Mouse (Mus musculus): ENCODE measurements around the gene Ell2. TPM values are rescaled to one million over a fixed set of nuclear protein-coding genes. Genes with fewer than 3 reads are reported as not detected.

The Ell2 gene
- polyA plus RNA-seq, 1 experiment = 4.1 TPM

- Histone ChIP-seq H3K4me1 (ENCODE audit: control insufficient read depth, insufficient read depth, insufficient read length) (peaks cover 3% of the 10 kb centered on the region; the same call in 1 of the 2 replicates), H3K27me3 (ENCODE audit: control insufficient read depth, insufficient read depth, low read length) (no peaks in the 10 kb centered on the region), H3K27ac (ENCODE audit: insufficient read depth, low read length) (no peak overlapping the region), H3K4me3 (ENCODE audit: extremely low read depth, insufficient read depth, insufficient read length) (no peak overlapping the region), H3K36me3 (ENCODE audit: control insufficient read depth, insufficient read depth, low read length) (no peaks in the 10 kb centered on the region)
- WGBS = 49% methylated on average over 3 of the region's 3 CpGs
- DNase-seq (ENCODE audit: low read depth in 1 of 2, low spot score in 2 of 2) = no peak
- TF ChIP-seq POLR2A (IDR thresholded peaks at IDR 0.05; ENCODE audit: low read depth, low read length) (no peak), CTCF (IDR thresholded peaks at IDR 0.05; ENCODE audit: extremely low read depth, insufficient read depth, insufficient read length, insufficient replicate concordance) (no peak)
Observed at GRCm38 (mm10) chr13:75740018-75740417, 33.5 kb downstream of the Ell2 start.

- no peak overlapping the region for H3K27ac ChIP-seq (ENCODE audit: insufficient read depth, low read length)
- H3K4me3 ChIP-seq (ENCODE audit: extremely low read depth, insufficient read depth, insufficient read length) = no peak overlapping the region
- WGBS = 81% methylated on average over 3 of the region's 3 CpGs
- no peak for DNase-seq (ENCODE audit: low read depth in 1 of 2, low spot score in 2 of 2)
- no peak for TF ChIP-seq CTCF (IDR thresholded peaks at IDR 0.05; ENCODE audit: extremely low read depth, insufficient read depth, insufficient read length, insufficient replicate concordance)
- TF ChIP-seq POLR2A (IDR thresholded peaks at IDR 0.05; ENCODE audit: low read depth, low read length) = no peak
- no peaks in the 10 kb centered on the region for H3K36me3 ChIP-seq (ENCODE audit: control insufficient read depth, insufficient read depth, low read length)
- peaks cover 3% of the 10 kb centered on the region; the same call in 1 of the 2 replicates for H3K4me1 ChIP-seq (ENCODE audit: control insufficient read depth, insufficient read depth, insufficient read length)
- no peaks in the 10 kb centered on the region for H3K27me3 ChIP-seq (ENCODE audit: control insufficient read depth, insufficient read depth, low read length)
Observed at GRCm38 (mm10) chr13:75741119-75741518, 34.6 kb downstream of the Ell2 start.

GRCm38 (mm10) chr13:75741736-75742729 is 35.5 kb downstream of the Ell2 start:
- peaks cover 3% of the 10 kb centered on the region; the same call in 1 of the 2 replicates for H3K4me1 ChIP-seq (ENCODE audit: control insufficient read depth, insufficient read depth, insufficient read length)
- DNase-seq (ENCODE audit: low read depth in 1 of 2, low spot score in 2 of 2) = no peak
- TF ChIP-seq POLR2A (IDR thresholded peaks at IDR 0.05; ENCODE audit: low read depth, low read length) (no peak), CTCF (IDR thresholded peaks at IDR 0.05; ENCODE audit: extremely low read depth, insufficient read depth, insufficient read length, insufficient replicate concordance) (no peak)

DNA sequence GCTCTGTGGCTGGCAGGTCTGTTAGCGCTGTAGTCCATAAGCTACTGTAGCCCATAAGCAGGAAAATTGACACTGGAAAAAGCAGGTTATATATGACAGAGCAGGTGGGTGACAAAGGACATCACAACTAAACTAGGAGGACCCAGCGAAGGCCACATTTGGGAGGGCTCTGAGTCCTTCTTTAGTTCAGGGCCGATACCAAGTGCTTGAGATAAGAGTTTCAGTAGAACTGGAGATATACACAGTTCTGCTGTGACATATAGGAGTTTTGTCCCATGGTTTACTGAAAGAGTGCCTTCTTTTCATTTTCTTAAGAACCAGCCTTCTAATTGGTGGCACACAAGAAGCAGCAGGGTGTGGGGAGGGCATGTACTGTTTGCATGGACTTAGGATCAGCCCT is 36.4 kb downstream of the Ell2 start:
- H3K27me3 ChIP-seq (ENCODE audit: control insufficient read depth, insufficient read depth, low read length) = no peaks in the 10 kb centered on the region
- H3K4me1 ChIP-seq (ENCODE audit: control insufficient read depth, insufficient read depth, insufficient read length) = peaks cover 2% of the 10 kb centered on the region; the same call in 1 of the 2 replicates
- no peak overlapping the region for H3K4me3 ChIP-seq (ENCODE audit: extremely low read depth, insufficient read depth, insufficient read length)
- H3K36me3 ChIP-seq (ENCODE audit: control insufficient read depth, insufficient read depth, low read length) = no peaks in the 10 kb centered on the region
- TF ChIP-seq CTCF (IDR thresholded peaks at IDR 0.05; ENCODE audit: extremely low read depth, insufficient read depth, insufficient read length, insufficient replicate concordance) (no peak), POLR2A (IDR thresholded peaks at IDR 0.05; ENCODE audit: low read depth, low read length) (no peak)
- 86% methylated on average over 3 of the region's 3 CpGs for WGBS
- DNase-seq (ENCODE audit: low read depth in 1 of 2, low spot score in 2 of 2) = no peak
- H3K27ac ChIP-seq (ENCODE audit: insufficient read depth, low read length) = no peak overlapping the region

More at GRCm38 (mm10) chr13:75741736-75742729, 35.5 kb downstream of the Ell2 start:
- WGBS = 82% methylated on average over 12 of the region's 12 CpGs
- Histone ChIP-seq H3K4me3 (ENCODE audit: extremely low read depth, insufficient read depth, insufficient read length) (no peak overlapping the region), H3K27me3 (ENCODE audit: control insufficient read depth, insufficient read depth, low read length) (no peaks in the 10 kb centered on the region), H3K27ac (ENCODE audit: insufficient read depth, low read length) (no peak overlapping the region), H3K36me3 (ENCODE audit: control insufficient read depth, insufficient read depth, low read length) (no peaks in the 10 kb centered on the region)

DNA sequence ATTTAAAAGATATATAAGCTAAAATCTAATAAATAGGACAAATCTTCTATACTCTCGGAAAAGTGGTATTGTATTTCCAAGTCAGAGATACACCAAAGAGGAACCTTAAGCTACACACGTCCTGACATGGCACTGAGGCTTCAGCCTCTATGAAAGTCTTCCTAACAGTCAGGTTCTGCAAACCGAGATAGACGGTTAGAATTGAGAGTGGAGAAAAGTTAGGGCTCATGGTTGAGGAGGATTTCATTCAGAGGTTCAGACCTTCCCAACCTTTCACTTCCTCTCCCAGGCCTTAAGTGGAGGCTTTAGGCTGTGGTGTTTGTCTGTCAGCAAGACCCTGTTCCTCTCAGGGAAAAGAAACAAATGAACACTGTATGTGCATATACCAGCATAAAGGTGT is 37.5 kb downstream of the Ell2 start:
- TF ChIP-seq CTCF (IDR thresholded peaks at IDR 0.05; ENCODE audit: extremely low read depth, insufficient read depth, insufficient read length, insufficient replicate concordance) (no peak), POLR2A (IDR thresholded peaks at IDR 0.05; ENCODE audit: low read depth, low read length) (no peak)
- Histone ChIP-seq H3K27ac (ENCODE audit: insufficient read depth, low read length) (no peak overlapping the region), H3K36me3 (ENCODE audit: control insufficient read depth, insufficient read depth, low read length) (no peaks in the 10 kb centered on the region), H3K4me3 (ENCODE audit: extremely low read depth, insufficient read depth, insufficient read length) (no peak overlapping the region), H3K27me3 (ENCODE audit: control insufficient read depth, insufficient read depth, low read length) (no peaks in the 10 kb centered on the region), H3K4me1 (ENCODE audit: control insufficient read depth, insufficient read depth, insufficient read length) (no peaks in the 10 kb centered on the region)
- no peak for DNase-seq (ENCODE audit: low read depth in 1 of 2, low spot score in 2 of 2)
- 85% methylated on average over 4 of the region's 4 CpGs for WGBS

GRCm38 (mm10) chr13:75745328-75745727 is 38.8 kb downstream of the Ell2 start:
- DNase-seq (ENCODE audit: low read depth in 1 of 2, low spot score in 2 of 2) = no peak
- Histone ChIP-seq H3K4me1 (ENCODE audit: control insufficient read depth, insufficient read depth, insufficient read length) (no peaks in the 10 kb centered on the region), H3K4me3 (ENCODE audit: extremely low read depth, insufficient read depth, insufficient read length) (no peak overlapping the region), H3K27ac (ENCODE audit: insufficient read depth, low read length) (no peak overlapping the region), H3K27me3 (ENCODE audit: control insufficient read depth, insufficient read depth, low read length) (no peaks in the 10 kb centered on the region), H3K36me3 (ENCODE audit: control insufficient read depth, insufficient read depth, low read length) (no peaks in the 10 kb centered on the region)
- TF ChIP-seq CTCF (IDR thresholded peaks at IDR 0.05; ENCODE audit: extremely low read depth, insufficient read depth, insufficient read length, insufficient replicate concordance) (no peak), POLR2A (IDR thresholded peaks at IDR 0.05; ENCODE audit: low read depth, low read length) (no peak)

- TF ChIP-seq POLR2A (IDR thresholded peaks at IDR 0.05; ENCODE audit: low read depth, low read length) (no peak), CTCF (IDR thresholded peaks at IDR 0.05; ENCODE audit: extremely low read depth, insufficient read depth, insufficient read length, insufficient replicate concordance) (no peak)
- H3K4me3 ChIP-seq (ENCODE audit: extremely low read depth, insufficient read depth, insufficient read length) = no peak overlapping the region
- no peak for DNase-seq (ENCODE audit: low read depth in 1 of 2, low spot score in 2 of 2)
- no peaks in the 10 kb centered on the region for H3K4me1 ChIP-seq (ENCODE audit: control insufficient read depth, insufficient read depth, insufficient read length)
- H3K36me3 ChIP-seq (ENCODE audit: control insufficient read depth, insufficient read depth, low read length) = peaks cover 1% of the 10 kb centered on the region; the same call in 1 of the 2 replicates
- no peaks in the 10 kb centered on the region for H3K27me3 ChIP-seq (ENCODE audit: control insufficient read depth, insufficient read depth, low read length)
- 69% methylated on average over 3 of the region's 3 CpGs for WGBS
- H3K27ac ChIP-seq (ENCODE audit: insufficient read depth, low read length) = no peak overlapping the region
Observed at GRCm38 (mm10) chr13:75747265-75747664, 40.7 kb downstream of the Ell2 start.
